Mouse (Mus musculus): ENCODE results near the gene Mindy4. TPM values are rescaled to one million over a fixed set of nuclear protein-coding genes. Genes with fewer than 3 reads are reported as not detected.

The Mindy4 gene
- polyA plus RNA-seq, 2 experiments from 2014 or later, result 0.19 TPM; not detected in 1

Other genes with a start within 250 kb of the Mindy4 start
- gene Nod1, start 230.8 kb upstream of the Mindy4 start, polyA plus RNA-seq (2017; shearing (Covaris generic)), result 10 to 100 TPM in 1 of 2 experiments, 1 to 10 TPM in 1; 9.7 to 12.7 TPM
- 10 to 100 TPM; 26.9 to 33.6 TPM for gene Ggct, start 210.4 kb upstream of the Mindy4 start, polyA plus RNA-seq (2017; shearing (Covaris generic))
- 10 to 100 TPM; 30.6 to 36.7 TPM for gene Gars, start 165.4 kb upstream of the Mindy4 start, polyA plus RNA-seq (2017; shearing (Covaris generic))
- not detected for gene Crhr2, start 70.4 kb upstream of the Mindy4 start, polyA plus RNA-seq (2017; shearing (Covaris generic))
- not detected for gene Inmt, start 28.3 kb upstream of the Mindy4 start, polyA plus RNA-seq (2017; shearing (Covaris generic))
- under 1 TPM in 1 of 2 experiments, not detected in 1; 0.18 TPM for gene Aqp1, start 133.0 kb downstream of the Mindy4 start, polyA plus RNA-seq (2017; shearing (Covaris generic))
- gene Ghrhr, start 172.9 kb downstream of the Mindy4 start, polyA plus RNA-seq (2017; shearing (Covaris generic)), result not detected
- not detected for gene Adcyap1r1, start 248.6 kb downstream of the Mindy4 start, polyA plus RNA-seq (2017; shearing (Covaris generic))

Measured in activated CD4-positive, CD25-positive, alpha-beta regulatory T cell, adult 4 months (primary cell).